Mouse (Mus musculus): ENCODE results near the gene Gm10639. TPM values are rescaled to one million over a fixed set of nuclear protein-coding genes. Genes with fewer than 3 reads are reported as not detected.
"Not testable (repeated sequence)": the region's sequence is repeated elsewhere in the genome, so short reads cannot be mapped to it uniquely, and the experiment has no call there.

Gm10639 gene
- not detected in 2 replicates for polyA plus RNA-seq (2015; fragmentation: Nextera tagmentation; extraction: Ambion mirVana)

DNA sequence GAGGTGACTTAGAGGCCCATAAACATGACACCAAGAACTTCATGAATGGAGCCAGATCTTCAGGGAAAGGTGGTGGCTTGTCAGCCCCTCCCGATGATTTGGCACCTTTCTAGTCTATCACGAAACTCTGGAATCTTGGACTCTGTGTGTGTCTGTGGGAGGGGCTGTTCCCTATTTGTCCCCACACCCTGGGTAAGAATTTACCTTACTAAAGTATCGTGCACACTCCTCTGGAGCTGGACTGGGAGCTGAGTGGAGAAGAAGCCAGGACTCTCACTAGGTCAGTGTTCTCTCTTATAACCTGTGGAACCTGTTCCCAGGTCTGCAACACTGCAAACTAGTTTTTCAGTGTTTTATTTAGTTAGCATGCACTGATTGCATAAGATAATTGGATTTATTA is at the start of gene Gm10639:
Gene Gm10639, plus strand, starts transcription at position 201 of the 400 bp plus-strand sequence.
- not testable (repeated sequence) for H3K27me3 ChIP-seq (ENCODE audit: control insufficient read depth, insufficient read depth, low read depth, low read length); H3K27ac ChIP-seq (ENCODE audit: low read length); H3K9me3 ChIP-seq (ENCODE audit: control insufficient read depth, low read length); H3K4me3 ChIP-seq (ENCODE audit: low read length); H3K4me1 ChIP-seq (replicated peaks; ENCODE audit: control insufficient read depth, insufficient read depth, low read length); H3K4me2 ChIP-seq (ENCODE audit: low read depth, low read length); H3K9ac ChIP-seq (ENCODE audit: low read length); H3K36me3 ChIP-seq (ENCODE audit: control insufficient read depth, insufficient read depth, low read length)
- 62% methylated on average over 3 of the region's 3 CpGs for WGBS
- peak; percentile 61; the same call in 1 of the 2 replicates for ATAC-seq (ENCODE audit: low read depth)

DNA sequence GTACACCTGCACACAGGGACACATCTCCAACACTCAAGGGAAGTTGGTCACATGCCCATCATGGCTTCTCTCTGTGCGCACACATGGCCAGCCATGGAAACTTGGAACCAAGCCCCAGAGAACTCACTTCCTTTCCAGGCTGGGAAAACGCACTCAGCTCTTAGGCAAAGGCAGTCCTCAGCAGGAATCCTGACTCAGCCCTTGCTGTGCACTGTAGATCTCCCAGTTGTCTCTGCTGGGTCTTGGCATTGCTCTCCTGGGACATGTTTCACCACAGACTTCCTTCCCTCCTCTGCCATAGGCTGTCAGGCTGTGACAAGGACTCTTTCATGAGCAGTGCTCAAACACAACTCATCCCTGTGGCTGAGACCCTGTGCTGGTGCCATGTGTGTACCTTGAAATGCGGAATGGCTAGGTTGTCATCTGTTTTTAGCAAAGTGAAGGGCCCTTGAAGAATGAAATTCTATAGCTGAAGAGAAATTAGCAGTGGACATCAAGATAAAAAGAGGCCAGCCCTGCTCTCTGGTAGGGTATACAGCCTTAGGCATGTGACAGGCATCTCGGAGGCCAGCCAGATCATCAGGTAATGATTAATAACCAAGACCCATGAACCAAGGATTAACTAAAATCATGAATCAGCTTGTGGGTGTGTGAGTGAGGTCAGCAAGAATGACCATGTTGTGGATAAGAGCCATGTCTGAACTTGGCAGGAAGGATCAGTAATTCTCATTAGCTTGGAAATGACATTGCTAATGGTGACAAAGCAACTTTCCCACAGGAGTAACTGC is 33.8 kb upstream of the Gm10639 start:
- not testable (repeated sequence) for ATAC-seq (ENCODE audit: low read depth); H3K27me3 ChIP-seq (ENCODE audit: control insufficient read depth, insufficient read depth, low read depth, low read length)
- 47% methylated on average over 4 of the region's 4 CpGs for WGBS

DNA sequence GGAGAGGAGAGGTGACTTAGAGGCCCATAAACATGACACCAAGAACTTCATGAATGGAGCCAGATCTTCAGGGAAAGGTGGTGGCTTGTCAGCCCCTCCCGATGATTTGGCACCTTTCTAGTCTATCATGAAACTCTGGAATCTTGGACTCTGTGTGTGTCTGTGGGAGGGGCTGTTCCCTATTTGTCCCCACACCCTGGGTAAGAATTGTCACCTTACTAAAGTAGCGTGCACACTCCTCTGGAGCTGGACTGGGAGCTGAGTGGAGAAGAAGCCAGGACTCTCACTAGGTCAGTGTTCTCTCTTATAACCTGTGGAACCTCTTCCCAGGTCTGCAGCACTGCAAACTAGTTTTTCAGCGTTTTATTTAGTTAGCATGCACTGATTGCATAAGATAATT is 32.8 kb upstream of the Gm10639 start, which contains the start of gene Gm3776:
Gene Gm3776, plus strand, starts transcription at position 216 of the 400 bp plus-strand sequence.
- not testable (repeated sequence) for H3K4me3 ChIP-seq (ENCODE audit: low read length); H3K4me2 ChIP-seq (ENCODE audit: low read depth, low read length); H3K27ac ChIP-seq (ENCODE audit: low read length); H3K9ac ChIP-seq (ENCODE audit: low read length); ATAC-seq (ENCODE audit: low read depth); H3K27me3 ChIP-seq (ENCODE audit: control insufficient read depth, insufficient read depth, low read depth, low read length); H3K4me1 ChIP-seq (replicated peaks; ENCODE audit: control insufficient read depth, insufficient read depth, low read length); H3K36me3 ChIP-seq (ENCODE audit: control insufficient read depth, insufficient read depth, low read length); H3K9me3 ChIP-seq (ENCODE audit: control insufficient read depth, low read length)
- 82% methylated on average over 1 of the region's 3 CpGs for WGBS

More for the DNA sequence above, 33.8 kb upstream of the Gm10639 start:
- not testable (repeated sequence) for H3K9ac ChIP-seq (ENCODE audit: low read length); H3K27ac ChIP-seq (ENCODE audit: low read length); H3K9me3 ChIP-seq (ENCODE audit: control insufficient read depth, low read length); H3K36me3 ChIP-seq (ENCODE audit: control insufficient read depth, insufficient read depth, low read length); H3K4me2 ChIP-seq (ENCODE audit: low read depth, low read length); H3K4me3 ChIP-seq (ENCODE audit: low read length); H3K4me1 ChIP-seq (replicated peaks; ENCODE audit: control insufficient read depth, insufficient read depth, low read length)

DNA sequence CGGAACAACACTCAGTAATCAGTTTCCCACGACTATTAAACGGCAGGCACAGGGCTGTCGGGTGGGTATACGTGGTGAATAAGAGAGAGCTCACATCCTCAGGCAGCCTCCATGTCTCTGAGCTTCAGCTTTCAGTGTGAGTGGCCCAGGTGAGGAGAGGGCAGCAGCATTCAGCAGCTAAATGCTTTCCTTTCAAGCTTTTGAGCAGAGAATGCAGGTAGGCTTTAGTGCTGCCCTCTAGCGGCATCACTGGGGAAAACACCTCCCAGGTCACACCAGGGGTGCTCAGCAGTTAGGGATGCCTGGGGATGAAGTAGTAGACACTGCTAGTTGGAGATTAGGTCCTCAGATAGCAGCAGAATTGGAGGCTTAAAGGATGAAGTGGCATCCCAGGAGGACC is 30.0 kb upstream of the Gm10639 start:
- not testable (repeated sequence) for H3K4me1 ChIP-seq (replicated peaks; ENCODE audit: control insufficient read depth, insufficient read depth, low read length); H3K27me3 ChIP-seq (ENCODE audit: control insufficient read depth, insufficient read depth, low read depth, low read length); H3K9ac ChIP-seq (ENCODE audit: low read length); H3K27ac ChIP-seq (ENCODE audit: low read length); H3K4me3 ChIP-seq (ENCODE audit: low read length); H3K9me3 ChIP-seq (ENCODE audit: control insufficient read depth, low read length); H3K36me3 ChIP-seq (ENCODE audit: control insufficient read depth, insufficient read depth, low read length); H3K4me2 ChIP-seq (ENCODE audit: low read depth, low read length)
- 0% methylated on average over 1 of the region's 6 CpGs for WGBS
- peak; percentile 45; the same call in 1 of the 2 replicates for ATAC-seq (ENCODE audit: low read depth)

DNA sequence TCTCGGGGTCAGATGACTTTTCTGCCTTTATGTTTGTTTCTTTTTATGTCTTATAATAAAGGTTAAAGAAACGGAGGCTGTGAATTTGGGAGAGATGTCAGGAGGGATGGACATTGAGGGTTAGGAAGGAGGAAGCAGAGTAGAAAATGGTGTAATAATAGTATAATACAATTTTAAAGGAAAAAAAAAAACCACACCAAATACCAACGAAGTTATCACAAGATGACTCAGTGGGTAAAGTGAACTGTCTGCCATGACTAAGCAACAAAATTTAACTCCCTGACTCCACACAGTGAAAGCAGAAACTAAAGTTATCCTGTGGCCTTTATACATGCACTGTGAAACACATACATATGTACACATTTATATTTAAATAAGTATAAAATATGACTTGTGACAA is 18.8 kb upstream of the Gm10639 start:
- not testable (repeated sequence) for H3K27ac ChIP-seq (ENCODE audit: low read length); H3K4me2 ChIP-seq (ENCODE audit: low read depth, low read length); H3K27me3 ChIP-seq (ENCODE audit: control insufficient read depth, insufficient read depth, low read depth, low read length); ATAC-seq (ENCODE audit: low read depth); H3K36me3 ChIP-seq (ENCODE audit: control insufficient read depth, insufficient read depth, low read length); H3K9me3 ChIP-seq (ENCODE audit: control insufficient read depth, low read length); H3K4me1 ChIP-seq (replicated peaks; ENCODE audit: control insufficient read depth, insufficient read depth, low read length); H3K4me3 ChIP-seq (ENCODE audit: low read length); H3K9ac ChIP-seq (ENCODE audit: low read length)
- WGBS, result 71% methylated on average over 3 of the region's 3 CpGs

DNA sequence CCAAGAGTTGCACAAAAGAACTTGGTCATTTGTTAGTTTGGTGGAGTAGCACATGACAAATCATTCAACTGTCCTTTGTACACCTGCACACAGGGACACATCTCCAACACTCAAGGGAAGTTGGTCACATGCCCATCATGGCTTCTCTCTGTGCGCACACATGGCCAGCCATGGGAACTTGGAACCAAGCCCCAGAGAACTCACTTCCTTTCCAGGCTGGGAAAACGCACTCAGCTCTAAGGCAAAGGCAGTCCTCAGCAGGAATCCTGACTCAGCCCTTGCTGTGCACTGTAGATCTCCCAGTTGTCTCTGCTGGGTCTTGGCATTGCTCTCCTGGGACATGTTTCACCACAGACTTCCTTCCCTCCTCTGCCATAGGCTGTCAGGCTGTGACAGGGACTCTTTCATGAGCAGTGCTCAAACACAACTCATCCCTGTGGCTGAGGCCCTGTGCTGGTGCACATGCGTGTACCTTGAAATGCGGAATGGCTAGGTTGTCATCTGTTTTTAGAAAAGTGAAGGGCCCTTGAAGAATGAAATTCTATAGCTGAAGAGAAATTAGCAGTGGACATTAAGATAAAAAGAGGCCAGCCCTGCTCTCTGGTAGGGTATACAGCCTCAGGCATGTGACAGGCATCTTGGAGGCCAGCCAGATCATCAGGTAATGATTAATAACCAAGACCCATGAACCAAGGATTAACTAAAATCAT is 7.6 kb upstream of the Gm10639 start:
- H3K4me1 ChIP-seq (replicated peaks; ENCODE audit: control insufficient read depth, insufficient read depth, low read length); H3K4me2 ChIP-seq (ENCODE audit: low read depth, low read length); H3K9me3 ChIP-seq (ENCODE audit: control insufficient read depth, low read length); H3K27me3 ChIP-seq (ENCODE audit: control insufficient read depth, insufficient read depth, low read depth, low read length); H3K9ac ChIP-seq (ENCODE audit: low read length); H3K27ac ChIP-seq (ENCODE audit: low read length); H3K36me3 ChIP-seq (ENCODE audit: control insufficient read depth, insufficient read depth, low read length); H3K4me3 ChIP-seq (ENCODE audit: low read length): not testable (repeated sequence)
- ATAC-seq (ENCODE audit: low read depth), result peak; percentile 65; the same call in 1 of the 2 replicates
- WGBS, result 58% methylated on average over 4 of the region's 4 CpGs

DNA sequence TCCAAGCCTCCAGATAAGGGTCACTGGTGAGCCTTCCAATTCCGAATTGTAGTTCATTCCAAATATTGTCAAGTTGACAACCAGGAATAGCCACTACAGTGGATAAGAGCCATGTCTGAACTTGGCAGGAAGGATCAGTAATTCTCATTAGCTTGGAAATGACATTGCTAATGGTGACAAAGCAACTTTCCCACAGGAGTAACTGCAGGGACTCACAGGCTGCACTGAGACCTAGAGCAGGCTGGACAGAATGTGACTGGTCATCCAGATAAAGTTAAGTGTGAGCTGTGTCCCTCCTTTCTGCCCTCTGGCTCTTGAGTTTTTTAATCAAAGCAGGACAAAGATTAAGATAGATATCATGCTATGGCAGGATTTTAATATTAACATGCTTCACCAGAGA is 660 bp upstream of the Gm10639 start:
- H3K27me3 ChIP-seq (ENCODE audit: control insufficient read depth, insufficient read depth, low read depth, low read length); H3K4me2 ChIP-seq (ENCODE audit: low read depth, low read length); H3K9ac ChIP-seq (ENCODE audit: low read length); H3K4me1 ChIP-seq (replicated peaks; ENCODE audit: control insufficient read depth, insufficient read depth, low read length); H3K9me3 ChIP-seq (ENCODE audit: control insufficient read depth, low read length); H3K36me3 ChIP-seq (ENCODE audit: control insufficient read depth, insufficient read depth, low read length); H3K27ac ChIP-seq (ENCODE audit: low read length); H3K4me3 ChIP-seq (ENCODE audit: low read length); ATAC-seq (ENCODE audit: low read depth): not testable (repeated sequence)
- WGBS, result no CpG with 5 or more reads among the region's 1 CpGs

DNA sequence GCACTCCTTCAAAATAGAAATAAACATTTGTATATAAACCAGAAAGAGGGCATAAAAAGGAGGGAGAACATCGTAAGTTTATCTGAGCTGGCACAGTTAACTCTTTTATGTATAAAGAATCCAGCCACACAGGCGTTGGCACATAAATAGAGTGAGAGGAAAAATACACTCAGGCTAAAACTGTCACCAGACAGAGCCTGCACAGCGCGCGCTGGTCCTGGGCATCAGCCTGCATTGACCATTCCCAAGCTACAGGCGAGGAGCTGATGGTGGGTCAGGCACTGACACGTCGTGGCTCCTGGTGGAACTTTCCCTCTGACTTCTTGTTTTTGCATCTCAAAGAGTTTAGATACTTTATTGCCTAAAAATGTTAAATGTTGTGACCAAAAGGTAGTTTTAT is 2.7 kb downstream of the Gm10639 start:
- 68% methylated on average over 8 of the region's 8 CpGs for WGBS
- H3K4me1 ChIP-seq (replicated peaks; ENCODE audit: control insufficient read depth, insufficient read depth, low read length); H3K9ac ChIP-seq (ENCODE audit: low read length); H3K9me3 ChIP-seq (ENCODE audit: control insufficient read depth, low read length); H3K4me3 ChIP-seq (ENCODE audit: low read length); H3K27ac ChIP-seq (ENCODE audit: low read length); H3K27me3 ChIP-seq (ENCODE audit: control insufficient read depth, insufficient read depth, low read depth, low read length); H3K36me3 ChIP-seq (ENCODE audit: control insufficient read depth, insufficient read depth, low read length); H3K4me2 ChIP-seq (ENCODE audit: low read depth, low read length): not testable (repeated sequence)
- ATAC-seq (ENCODE audit: low read depth), result peak; percentile 47; the same call in 1 of the 2 replicates

DNA sequence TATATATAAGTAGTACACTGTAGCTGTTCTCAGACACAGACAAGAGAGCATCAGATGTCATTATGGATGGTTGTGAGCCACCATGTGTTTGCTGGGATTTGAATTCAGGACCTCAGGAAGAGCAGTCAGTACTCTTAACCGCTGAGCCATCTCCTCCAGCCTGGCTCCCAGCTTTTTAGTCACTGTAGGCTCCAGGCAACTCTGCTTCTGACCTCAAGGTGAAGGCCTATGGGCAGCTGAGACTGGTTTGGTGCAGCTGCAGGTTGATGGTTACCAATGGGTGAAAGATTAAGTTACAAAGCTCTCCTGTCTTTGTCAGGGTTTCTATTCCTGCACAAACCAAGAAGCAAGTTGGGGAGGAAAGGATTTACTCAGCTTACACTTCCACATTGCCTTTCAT is 4.0 kb downstream of the Gm10639 start:
- H3K27me3 ChIP-seq (ENCODE audit: control insufficient read depth, insufficient read depth, low read depth, low read length); H3K9me3 ChIP-seq (ENCODE audit: control insufficient read depth, low read length); H3K4me2 ChIP-seq (ENCODE audit: low read depth, low read length); ATAC-seq (ENCODE audit: low read depth); H3K4me3 ChIP-seq (ENCODE audit: low read length); H3K27ac ChIP-seq (ENCODE audit: low read length); H3K36me3 ChIP-seq (ENCODE audit: control insufficient read depth, insufficient read depth, low read length); H3K4me1 ChIP-seq (replicated peaks; ENCODE audit: control insufficient read depth, insufficient read depth, low read length); H3K9ac ChIP-seq (ENCODE audit: low read length): not testable (repeated sequence)
- 50% methylated on average over 1 of the region's 1 CpGs for WGBS

Measured in lung, embryonic 16.5 days (tissue).